Mouse (Mus musculus) intestine, embryonic 16.5 days (tissue): Measurements from ENCODE around the gene Arl4d. TPM values are rescaled to one million over a fixed set of nuclear protein-coding genes. Genes with fewer than 3 reads are reported as not detected.
"Not testable (repeated sequence)": the region's sequence is repeated elsewhere in the genome, so short reads cannot be mapped to it uniquely, and the experiment has no call there.

Experiments used
- ATAC-seq: fragments of 200-750 bp; cut with Nextera tagmentation; 2 replicates; pipeline ENCODE4 v1.8.0; 2017; ENCODE audit warnings: moderate TSS enrichment, moderate library complexity
- H3K27ac ChIP-seq: fragments of 300-500 bp; sonication (generic); 2 replicates; pipeline ENCODE4 v1.5.1; 2014; ENCODE audit warnings: mild to moderate bottlenecking, low read length
- H3K27me3 ChIP-seq: fragments of 300-500 bp; sonication (generic); replicated peaks from 2 replicates; pipeline ENCODE4 v1.6.1; 2014; ENCODE audit warnings: low read length, control low read depth, mixed read lengths; ENCODE audit not compliant: control insufficient read depth, insufficient read depth
- H3K36me3 ChIP-seq: fragments of 300-500 bp; sonication (generic); 2 replicates; pipeline ENCODE4 v1.6.1; 2014; ENCODE audit warnings: low read length, control low read depth; ENCODE audit not compliant: control insufficient read depth, insufficient read depth
- H3K4me1 ChIP-seq: fragments of 300-500 bp; sonication (generic); 2 replicates; pipeline ENCODE4 v1.6.1; 2014; ENCODE audit warnings: low read length, control low read depth, mixed read lengths; ENCODE audit not compliant: control insufficient read depth, insufficient read depth
- H3K4me2 ChIP-seq: fragments of 300-500 bp; sonication (generic); 2 replicates; pipeline ENCODE4 v1.6.1; 2014; ENCODE audit warnings: low read depth, low read length, control low read depth
- H3K4me3 ChIP-seq: fragments of 300-500 bp; sonication (generic); 2 replicates; pipeline ENCODE4 v1.5.1; 2014; ENCODE audit warnings: mild to moderate bottlenecking, low read length
- H3K9ac ChIP-seq: fragments of 300-500 bp; sonication (generic); 2 replicates; pipeline ENCODE4 v1.6.1; 2014; ENCODE audit warnings: low read depth, low read length
- H3K9me3 ChIP-seq: fragments of 300-500 bp; sonication (generic); 2 replicates; pipeline ENCODE4 v1.6.1; 2016; ENCODE audit warnings: low read length, control low read depth; ENCODE audit not compliant: control insufficient read depth
- WGBS: fragments of 180-500 bp; shearing (Covaris S2); extraction: QIAGEN DNeasy Blood & Tissue Kit; methylation state at CpG from one replicate; pipeline ENCODE4 v1.1.7; 2014; 5-methylcytosine and 5-hydroxymethylcytosine counted together
- polyA plus RNA-seq: library from polyadenylated mRNA; unstranded; fragments of >200 nt; fragmentation: Nextera tagmentation; extraction: Ambion mirVana; gene quantifications from 2 replicates; pipeline ENCODE4 v1.2.1, GENCODE M21; 2015

The Arl4d gene
- polyA plus RNA-seq, 1 experiment from 2014 or later: 6.6 TPM

- ATAC-seq, H3K36me3 ChIP-seq, H3K27ac ChIP-seq: not testable (repeated sequence)
Observed at GRCm38 (mm10) chr11:101645043-101645410, 20.3 kb upstream of the Arl4d start.

DNA sequence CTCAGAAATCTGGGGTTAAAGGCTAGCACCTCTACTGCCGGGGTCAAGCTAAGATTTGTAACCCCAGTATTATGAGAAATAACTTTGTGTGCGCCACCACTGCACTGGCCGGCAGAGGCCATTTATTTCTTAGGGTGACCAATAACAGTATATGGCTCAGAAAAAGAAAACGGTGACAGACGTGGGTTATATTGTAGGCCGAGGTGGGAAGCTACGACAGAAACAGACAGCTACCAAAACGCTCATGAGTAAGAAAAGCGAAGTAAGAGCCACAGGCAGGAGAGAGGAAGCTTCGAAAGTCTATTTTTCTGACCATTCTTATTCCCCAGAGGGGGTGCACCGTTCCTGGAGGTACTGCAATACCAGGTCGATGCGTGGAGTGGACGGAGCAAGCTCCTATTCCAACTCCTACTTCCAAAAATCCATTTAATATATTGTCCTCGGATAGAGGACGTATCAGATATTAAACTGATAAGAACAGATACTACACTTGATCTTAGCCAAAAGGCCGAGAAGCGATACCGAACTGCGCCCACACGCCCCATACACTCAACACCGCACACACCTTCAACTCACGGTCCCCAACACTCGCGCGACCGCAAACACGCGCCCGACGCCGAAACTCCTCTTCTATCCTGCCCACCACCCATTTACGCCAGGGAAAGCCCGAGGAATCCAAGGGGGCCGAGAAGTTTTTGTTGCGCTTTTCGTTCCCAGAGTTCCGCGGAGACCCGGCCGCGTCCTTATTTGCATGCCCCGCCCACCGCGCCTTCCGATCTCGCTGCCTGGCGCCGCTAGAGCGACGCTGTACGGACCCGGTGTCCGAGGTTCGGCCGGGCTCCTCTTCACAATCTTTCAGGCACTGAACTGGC is 19.7 kb upstream of the Arl4d start:
- peak overlapping the region; percentile 56; the same call in 1 of the 2 replicates for H3K9ac ChIP-seq
- peak overlapping the region; percentile 72 for H3K27ac ChIP-seq
- H3K27me3 ChIP-seq, H3K9me3 ChIP-seq, H3K36me3 ChIP-seq, H3K4me1 ChIP-seq: not testable (repeated sequence)
- peak overlapping the region; percentile 37 for H3K4me3 ChIP-seq
- under 1% methylated on average over 42 of the region's 56 CpGs for WGBS
- H3K4me2 ChIP-seq: peak overlapping the region; percentile 47
- ATAC-seq: peak; percentile 79

More at GRCm38 (mm10) chr11:101645043-101645410, 20.3 kb upstream of the Arl4d start:
- WGBS: 1% methylated on average over 4 of the region's 4 CpGs
- H3K4me2 ChIP-seq, H3K4me1 ChIP-seq, H3K27me3 ChIP-seq, H3K9me3 ChIP-seq, H3K9ac ChIP-seq, H3K4me3 ChIP-seq: not testable (repeated sequence)

GRCm38 (mm10) chr11:101646283-101646794 is 19.0 kb upstream of the Arl4d start:
- H3K4me2 ChIP-seq: peak overlapping the region; percentile 47
- 15% methylated on average over 12 of the region's 16 CpGs for WGBS
- H3K4me3 ChIP-seq: peak overlapping the region; percentile 37
- peak overlapping the region; percentile 56 for H3K9ac ChIP-seq
- not testable (repeated sequence) for H3K4me1 ChIP-seq, H3K36me3 ChIP-seq, H3K27me3 ChIP-seq, H3K9me3 ChIP-seq, ATAC-seq
- peak overlapping the region; percentile 72 for H3K27ac ChIP-seq

- 93% methylated on average over 10 of the region's 10 CpGs for WGBS
- not testable (repeated sequence) for H3K27ac ChIP-seq, ATAC-seq
Observed at GRCm38 (mm10) chr11:101647093-101647492, 18.2 kb upstream of the Arl4d start.

DNA sequence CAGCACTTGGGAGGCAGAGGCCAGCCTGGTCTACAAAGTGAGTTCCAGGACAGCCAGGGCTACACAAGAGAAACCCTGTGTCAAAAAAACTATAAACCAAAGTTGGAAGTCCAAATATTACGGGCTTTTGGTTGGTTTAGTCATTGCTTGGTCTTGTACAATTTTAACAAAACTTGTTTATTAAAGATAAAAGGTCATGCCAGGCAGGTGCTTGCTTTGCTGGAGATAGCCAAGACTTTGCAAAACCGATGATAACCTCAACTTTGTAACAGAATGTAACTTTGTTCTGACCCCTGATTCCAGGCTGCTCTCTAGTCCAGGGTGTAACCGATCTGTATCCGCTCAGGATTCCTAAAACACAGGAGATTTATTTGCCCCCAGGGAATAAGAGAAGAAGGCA is 9.0 kb upstream of the Arl4d start:
- Histone ChIP-seq H3K27ac (no peak overlapping the region), H3K27me3 (no peaks in the 10 kb centered on the region), H3K4me2 (no peak overlapping the region), H3K4me1 (no peaks in the 10 kb centered on the region; the same call in 1 of the 2 replicates), H3K36me3 (no peaks in the 10 kb centered on the region), H3K9ac (no peak overlapping the region), H3K4me3 (no peak overlapping the region), H3K9me3 (0 out of 2 replicates have a peak, but pooled peaks cover 5% of the 10 kb centered on the region)
- WGBS: 86% methylated on average over 4 of the region's 4 CpGs
- ATAC-seq: no peak

More at GRCm38 (mm10) chr11:101647093-101647492, 18.2 kb upstream of the Arl4d start:
- H3K36me3 ChIP-seq, H3K27me3 ChIP-seq, H3K4me2 ChIP-seq, H3K4me3 ChIP-seq, H3K4me1 ChIP-seq, H3K9me3 ChIP-seq, H3K9ac ChIP-seq: not testable (repeated sequence)

- Histone ChIP-seq H3K9ac (peak overlapping the region; percentile 63), H3K4me3 (peak overlapping the region; percentile 26; the same call in 1 of the 2 replicates), H3K9me3 (0 out of 2 replicates have a peak, but pooled peaks cover 5% of the 10 kb centered on the region), H3K27me3 (no peaks in the 10 kb centered on the region), H3K36me3 (no peaks in the 10 kb centered on the region), H3K27ac (peak overlapping the region; percentile 79), H3K4me2 (peak overlapping the region; percentile 49), H3K4me1 (no peaks in the 10 kb centered on the region; the same call in 1 of the 2 replicates)
- 5% methylated on average over 3 of the region's 3 CpGs for WGBS
- ATAC-seq: peak; percentile 30
Observed at GRCm38 (mm10) chr11:101657528-101657885, 7.8 kb upstream of the Arl4d start.

- H3K4me1 ChIP-seq, H3K9me3 ChIP-seq, H3K27me3 ChIP-seq, H3K36me3 ChIP-seq: not testable (repeated sequence)
- Histone ChIP-seq H3K27ac (peak overlapping the region; percentile 85), H3K9ac (peak overlapping the region; percentile 63), H3K4me3 (peak overlapping the region; percentile 26; the same call in 1 of the 2 replicates), H3K4me2 (peak overlapping the region; percentile 49)
- peak; percentile 95 for ATAC-seq
- WGBS: under 1% methylated on average over 38 of the region's 40 CpGs
Observed at GRCm38 (mm10) chr11:101657886-101658750, 7.2 kb upstream of the Arl4d start.

GRCm38 (mm10) chr11:101658751-101659558 is 6.4 kb upstream of the Arl4d start:
- H3K27ac ChIP-seq: peak overlapping the region; percentile 85
- WGBS: 27% methylated on average over 10 of the region's 10 CpGs
- H3K4me1 ChIP-seq: no peaks in the 10 kb centered on the region; the same call in 1 of the 2 replicates
- peak; percentile 20 for ATAC-seq
- no peak overlapping the region for H3K4me2 ChIP-seq
- no peak overlapping the region for H3K4me3 ChIP-seq
- H3K36me3 ChIP-seq: no peaks in the 10 kb centered on the region
- no peaks in the 10 kb centered on the region for H3K27me3 ChIP-seq
- H3K9ac ChIP-seq: no peak overlapping the region
- H3K9me3 ChIP-seq: 0 out of 2 replicates have a peak, but pooled peaks cover 5% of the 10 kb centered on the region
